Mouse (Mus musculus): Measurements from ENCODE around the gene Zfp207.

GRCm38 (mm10) chr11:80389885-80390284, 6.8 kb downstream of the Zfp207 start:
- no peak for TF ChIP-seq POLR2A (IDR thresholded peaks at IDR 0.05; ENCODE audit: low read depth, low read length)
- no peak for TF ChIP-seq CTCF (IDR thresholded peaks at IDR 0.05; ENCODE audit: extremely low read depth, insufficient read length, insufficient replicate concordance, low read depth, low read length)
